Mouse (Mus musculus) hindbrain, embryonic 14.5 days (tissue): ENCODE data around the gene Ypel3. TPM values are rescaled to one million over a fixed set of nuclear protein-coding genes. Genes with fewer than 3 reads are reported as not detected.

ENCODE experiments used
- ATAC-seq: fragments of 200-750 bp; cut with Nextera tagmentation; 2 replicates; pipeline ENCODE4 v1.8.0; 2017; ENCODE audit warnings: moderate number of reproducible peaks, mild to moderate bottlenecking, moderate TSS enrichment, moderate library complexity; ENCODE audit not compliant: low FRiP score
- DNase-seq: peaks from one replicate; pipeline ENCODE4 v3.0.0-alpha.2; 2015; ENCODE audit warnings: low spot score
- H3K27ac ChIP-seq: fragments of 300-500 bp; sonication (generic); 2 replicates; pipeline ENCODE4 v1.5.1; 2014; ENCODE audit warnings: mild to moderate bottlenecking, moderate library complexity
- H3K27me3 ChIP-seq: fragments of 300-500 bp; sonication (generic); 2 replicates; pipeline ENCODE4 v1.6.1; 2014; ENCODE audit warnings: mild to moderate bottlenecking, low read length, mixed read lengths; ENCODE audit not compliant: control insufficient read depth, insufficient read depth
- H3K36me3 ChIP-seq: fragments of 300-500 bp; sonication (generic); replicated peaks from 2 replicates; pipeline ENCODE4 v1.6.1; 2014; ENCODE audit not compliant: control insufficient read depth, insufficient read depth
- H3K4me1 ChIP-seq: fragments of 300-500 bp; sonication (generic); replicated peaks from 2 replicates; pipeline ENCODE4 v1.6.1; 2014; ENCODE audit warnings: antibody characterized with exemption, low read length, mixed read lengths; ENCODE audit not compliant: control insufficient read depth, insufficient read depth
- H3K4me2 ChIP-seq: fragments of 300-500 bp; sonication (generic); replicated peaks from 2 replicates; pipeline ENCODE4 v1.6.1; 2014; ENCODE audit warnings: mild to moderate bottlenecking, moderate library complexity
- H3K4me3 ChIP-seq: fragments of 300-500 bp; sonication (generic); replicated peaks from 2 replicates; pipeline ENCODE4 v1.5.1; 2014; ENCODE audit warnings: mild to moderate bottlenecking, low read length
- H3K9ac ChIP-seq: fragments of 300-500 bp; sonication (generic); 2 replicates; pipeline ENCODE4 v1.6.1; 2014
- H3K9me3 ChIP-seq: fragments of 300-500 bp; sonication (generic); 2 replicates; pipeline ENCODE4 v1.6.1; 2016; ENCODE audit warnings: low read length; ENCODE audit not compliant: control insufficient read depth
- WGBS: fragments of 180-500 bp; shearing (Covaris S2); extraction: QIAGEN DNeasy Blood & Tissue Kit; methylation state at CpG from one replicate; pipeline ENCODE4 v1.1.7; 2014; 5-methylcytosine and 5-hydroxymethylcytosine counted together
- polyA plus RNA-seq: library from polyadenylated mRNA; unstranded; fragments of >200 nt; fragmentation: Nextera tagmentation; extraction: Ambion mirVana; gene quantifications from 2 replicates; pipeline ENCODE4 v1.2.1, GENCODE M21; 2014

The Ypel3 gene
- polyA plus RNA-seq, 1 experiment from 2014 or later: 218 TPM

GRCm38 (mm10) chr7:126784469-126784868, 7.7 kb downstream of the Ypel3 start:
- Histone ChIP-seq H3K9ac (no peak overlapping the region), H3K4me1 (peaks cover 6% of the 10 kb centered on the region), H3K27me3 (no peaks in the 10 kb centered on the region), H3K9me3 (no peaks in the 10 kb centered on the region), H3K27ac (no peak overlapping the region), H3K4me2 (no peak overlapping the region), H3K36me3 (peaks cover 57% of the 10 kb centered on the region), H3K4me3 (no peak overlapping the region)
- DNase-seq (no peak), ATAC-seq (no peak)
- WGBS: 90% methylated on average over 7 of the region's 7 CpGs

GRCm38 (mm10) chr7:126785056-126785455, 8.3 kb downstream of the Ypel3 start:
- 86% methylated on average over 4 of the region's 4 CpGs for WGBS
- Histone ChIP-seq H3K4me2 (no peak overlapping the region), H3K4me1 (peaks cover 6% of the 10 kb centered on the region), H3K9ac (no peak overlapping the region), H3K9me3 (no peaks in the 10 kb centered on the region), H3K36me3 (peaks cover 63% of the 10 kb centered on the region), H3K4me3 (no peak overlapping the region), H3K27ac (no peak overlapping the region), H3K27me3 (no peaks in the 10 kb centered on the region)
- ATAC-seq: no peak
- DNase-seq: no peak

GRCm38 (mm10) chr7:126786142-126786541, 9.4 kb downstream of the Ypel3 start:
- H3K36me3 ChIP-seq: peaks cover 68% of the 10 kb centered on the region
- 93% methylated on average over 14 of the region's 14 CpGs for WGBS
- no peak overlapping the region for H3K4me2 ChIP-seq
- H3K4me3 ChIP-seq: no peak overlapping the region
- H3K9ac ChIP-seq: no peak overlapping the region
- no peak overlapping the region for H3K27ac ChIP-seq
- no peaks in the 10 kb centered on the region for H3K9me3 ChIP-seq
- DNase-seq (no peak), ATAC-seq (no peak)
- H3K27me3 ChIP-seq: no peaks in the 10 kb centered on the region
- H3K4me1 ChIP-seq: peaks cover 11% of the 10 kb centered on the region

GRCm38 (mm10) chr7:126789141-126789540, 12.4 kb downstream of the Ypel3 start:
- peaks cover 64% of the 10 kb centered on the region for H3K36me3 ChIP-seq
- H3K9ac ChIP-seq: no peak overlapping the region
- ATAC-seq: no peak
- no peaks in the 10 kb centered on the region for H3K27me3 ChIP-seq
- no peaks in the 10 kb centered on the region for H3K9me3 ChIP-seq
- no peak for DNase-seq
- WGBS: 90% methylated on average over 4 of the region's 4 CpGs
- no peak overlapping the region for H3K4me2 ChIP-seq
- H3K4me3 ChIP-seq: no peak overlapping the region
- peaks cover 19% of the 10 kb centered on the region for H3K4me1 ChIP-seq
- no peak overlapping the region for H3K27ac ChIP-seq

DNA sequence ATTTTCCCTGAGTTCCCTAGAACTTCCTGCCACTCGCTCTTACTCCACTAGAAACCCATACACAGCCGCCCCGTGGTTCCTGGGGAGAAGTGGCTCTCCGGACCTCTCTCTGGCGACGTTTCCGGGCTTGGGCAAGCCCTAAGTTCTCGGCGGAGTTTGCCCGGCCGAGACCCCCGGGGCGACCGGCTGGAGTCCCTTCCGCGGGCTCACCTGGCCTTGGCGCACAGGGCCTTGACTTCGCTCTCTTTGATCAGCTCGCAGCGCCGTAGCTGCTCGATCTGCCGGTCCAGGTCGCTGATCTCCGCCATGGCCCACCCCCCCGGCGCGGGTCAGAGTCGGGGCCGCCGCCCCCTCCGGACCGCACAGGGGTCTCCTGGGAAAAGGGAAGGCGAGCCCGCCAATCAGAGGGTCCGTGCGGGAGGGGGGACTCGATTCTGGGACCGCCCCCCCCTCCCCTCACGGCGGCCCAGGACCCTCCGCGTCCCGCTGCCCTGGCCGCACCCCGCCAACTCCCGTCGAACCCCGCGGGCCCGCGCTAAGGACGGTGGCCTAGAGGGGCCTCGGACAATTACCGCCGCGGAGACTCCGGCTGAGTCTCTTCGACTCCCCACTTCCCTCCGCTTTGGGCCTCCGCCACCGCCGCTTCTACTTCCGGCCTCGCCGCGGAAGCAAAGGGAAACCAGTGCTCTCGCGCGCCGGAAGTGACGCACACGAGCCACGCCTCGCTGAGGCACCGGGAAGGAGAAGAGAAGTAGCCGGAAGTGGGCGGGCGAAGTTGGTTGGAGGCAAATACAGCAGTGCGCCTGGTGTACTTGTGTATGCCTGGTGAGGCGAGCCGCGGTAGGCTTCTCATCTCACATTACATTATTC, 15.3 kb downstream of the Ypel3 start, which contains the start of gene Ppp4c:
Gene Ppp4c, minus strand, starts transcription at position 646 of the 870 bp plus-strand sequence.
- peak within 1 kb of the TSS; percentile 88 for H3K9ac ChIP-seq
- H3K27ac ChIP-seq: peak within 1 kb of the TSS; percentile 93
- H3K27me3 ChIP-seq: no peaks in the 10 kb centered on the region
- peaks cover 24% of the 10 kb centered on the region for H3K4me1 ChIP-seq
- peak; percentile 92 for ATAC-seq
- peaks cover 64% of the 10 kb centered on the region for H3K36me3 ChIP-seq
- peak within 1 kb of the TSS; percentile 90 for H3K4me2 ChIP-seq
- peak within 1 kb of the TSS; percentile 87 for H3K4me3 ChIP-seq
- WGBS: under 1% methylated on average over 74 of the region's 83 CpGs
- no peaks in the 10 kb centered on the region for H3K9me3 ChIP-seq
- peak; percentile 100 for DNase-seq

- Histone ChIP-seq H3K4me1 (peaks cover 31% of the 10 kb centered on the region), H3K9me3 (no peaks in the 10 kb centered on the region), H3K27me3 (no peaks in the 10 kb centered on the region), H3K9ac (peak overlapping the region; percentile 59), H3K4me2 (peak overlapping the region; percentile 90), H3K36me3 (peaks cover 59% of the 10 kb centered on the region), H3K4me3 (peak overlapping the region; percentile 87), H3K27ac (peak overlapping the region; percentile 93)
- ATAC-seq (peak; percentile 15; the same call in 1 of the 2 replicates), DNase-seq (no peak)
- 29% methylated on average over 11 of the region's 11 CpGs for WGBS
These were observed 16.1 kb downstream of the Ypel3 start for GRCm38 (mm10) chr7:126792721-126793443.

DNA sequence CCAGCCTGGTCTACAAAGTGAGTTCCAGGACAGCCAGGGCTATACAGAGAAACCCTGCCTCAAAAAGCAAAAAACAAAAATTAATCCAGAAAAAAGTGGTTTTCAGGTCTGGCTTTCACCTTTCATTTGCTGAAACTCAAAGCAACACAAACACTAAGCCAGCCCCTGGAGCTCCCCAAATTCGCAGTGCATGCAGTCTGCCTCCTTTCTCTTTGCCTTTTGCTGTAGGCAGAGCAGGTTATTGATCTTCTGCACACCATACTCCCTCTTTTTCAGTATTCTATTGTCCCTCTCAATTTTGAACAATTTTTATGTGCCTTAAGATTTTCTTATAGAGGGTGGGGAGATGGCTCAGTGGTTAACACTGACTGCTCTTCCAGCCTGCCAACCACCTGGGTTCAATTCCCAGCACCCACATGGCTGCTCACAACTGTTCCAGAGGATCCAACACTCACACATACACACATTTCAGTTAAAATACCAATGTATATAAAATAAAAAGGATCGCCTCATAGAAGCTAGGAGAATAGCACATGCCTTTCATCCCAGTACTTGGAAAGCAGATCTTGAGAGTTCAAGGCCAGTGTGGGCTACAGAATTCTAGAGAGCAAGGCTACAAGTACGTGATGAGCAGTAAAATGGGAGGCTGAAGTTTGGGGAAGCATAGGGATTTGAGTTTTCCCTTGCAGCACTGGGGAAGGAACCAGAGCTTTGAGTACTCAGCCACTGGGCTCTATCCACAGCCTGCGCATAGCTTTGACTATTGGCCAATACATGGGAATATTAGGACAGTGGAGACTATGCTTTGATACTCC, 16.9 kb downstream of the Ypel3 start:
- no peak overlapping the region for H3K4me2 ChIP-seq
- peaks cover 32% of the 10 kb centered on the region for H3K4me1 ChIP-seq
- no peak for ATAC-seq

DNA sequence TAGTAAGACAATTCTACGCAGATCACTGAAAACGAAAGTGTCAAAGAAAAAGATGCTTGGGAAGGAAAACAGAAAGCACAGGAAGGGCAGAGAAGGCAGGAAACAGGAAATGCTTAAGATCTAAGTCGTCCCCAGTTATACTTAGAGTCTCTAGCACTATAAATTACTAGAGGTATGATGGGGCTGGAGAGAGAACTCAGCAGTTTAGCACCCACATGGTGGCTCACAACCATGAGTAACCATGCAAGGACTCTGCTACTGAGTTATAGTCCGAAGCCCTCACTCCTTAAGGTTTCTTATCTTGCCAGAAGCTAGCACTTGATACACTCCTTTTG, 17.5 kb downstream of the Ypel3 start:
- DNase-seq: no peak
- Histone ChIP-seq H3K4me1 (peaks cover 32% of the 10 kb centered on the region), H3K36me3 (peaks cover 45% of the 10 kb centered on the region), H3K4me3 (no peak overlapping the region), H3K9me3 (no peaks in the 10 kb centered on the region), H3K9ac (no peak overlapping the region), H3K4me2 (no peak overlapping the region), H3K27ac (no peak overlapping the region), H3K27me3 (no peaks in the 10 kb centered on the region)
- WGBS: 82% methylated on average over 4 of the region's 4 CpGs
- no peak for ATAC-seq

More for the DNA sequence above, 16.9 kb downstream of the Ypel3 start:
- DNase-seq: no peak
- H3K27ac ChIP-seq: no peak overlapping the region
- H3K36me3 ChIP-seq: peaks cover 51% of the 10 kb centered on the region
- no peaks in the 10 kb centered on the region for H3K27me3 ChIP-seq
- no peaks in the 10 kb centered on the region for H3K9me3 ChIP-seq
- 80% methylated on average over 4 of the region's 4 CpGs for WGBS
- H3K4me3 ChIP-seq: no peak overlapping the region
- 0 out of 2 replicates have a peak overlapping the region, but pooled peaks have one; percentile 59 for H3K9ac ChIP-seq
